Mouse (Mus musculus) E14TG2a.4 (cell line): ENCODE measurements around the gene Tuba1c.

Source experiments
- CTCF ChIP-seq: conservative IDR thresholded peaks from 2 replicates; pipeline ENCODE4 v1.5.1; 2014; ENCODE audit warnings: low read length
- POU5F1 ChIP-seq: IDR thresholded peaks from 2 replicates; pipeline ENCODE4 v1.6.1; 2014; ENCODE audit warnings: low read length, borderline replicate concordance

- TF ChIP-seq CTCF (no peak), POU5F1 (no peak)
These were observed 5.7 kb downstream of the Tuba1c start for GRCm38 (mm10) chr15:99035431-99035830.
